Mouse (Mus musculus) brain, embryonic 14.5 days (tissue): ENCODE results near the gene Rab40c.

Experiments used
- CTCF ChIP-seq: fragments of 200-500 bp; IDR thresholded peaks from 2 replicates; pipeline ENCODE4 v1.5.1; 2012; ENCODE audit warnings: inconsistent platforms, mild to moderate bottlenecking, moderate library complexity, borderline replicate concordance; ENCODE audit not compliant: insufficient read depth, insufficient read length; ENCODE audit errors: extremely low read depth
- POLR2A ChIP-seq: fragments of 200-500 bp; IDR thresholded peaks from 2 replicates; pipeline ENCODE4 v1.6.1; 2012; ENCODE audit warnings: mild to moderate bottlenecking, inconsistent platforms, borderline replicate concordance; ENCODE audit not compliant: poor library complexity, insufficient read depth, insufficient read length, severe bottlenecking; ENCODE audit errors: extremely low read depth

- TF ChIP-seq CTCF (no peak), POLR2A (no peak)
These were observed 6.2 kb downstream of the Rab40c start for GRCm38 (mm10) chr17:25913186-25913876.
